Mouse (Mus musculus): ENCODE data around the gene Trim30d. TPM values are rescaled to one million over a fixed set of nuclear protein-coding genes. Genes with fewer than 3 reads are reported as not detected.

The Trim30d gene
- polyA plus RNA-seq, 1 experiment from 2014 or later, result 0.31 TPM

Other genes starting within 250 kb of the Trim30d start
- 0.09 and 0.14 TPM in 2 replicates for gene Trim5, start 219.8 kb downstream of the Trim30d start, polyA plus RNA-seq (2014; fragmentation: Nextera tagmentation; extraction: Ambion mirVana)
- gene Trim12a, start 192.4 kb downstream of the Trim30d start, polyA plus RNA-seq (2014; fragmentation: Nextera tagmentation; extraction: Ambion mirVana), result 2.1 and 3.2 TPM in 2 replicates
- gene Trim34b, start 178.4 kb downstream of the Trim30d start, polyA plus RNA-seq (2014; fragmentation: Nextera tagmentation; extraction: Ambion mirVana), result not detected in 2 replicates
- 0.45 and 1.0 TPM in 2 replicates for gene Trim12c, start 154.5 kb downstream of the Trim30d start, polyA plus RNA-seq (2014; fragmentation: Nextera tagmentation; extraction: Ambion mirVana)
- 0.07 and 0.11 TPM in 2 replicates for gene Trim30b, start 138.0 kb downstream of the Trim30d start, polyA plus RNA-seq (2014; fragmentation: Nextera tagmentation; extraction: Ambion mirVana)
- 0.11 and 0.32 TPM in 2 replicates for gene Trim30c, start 107.0 kb downstream of the Trim30d start, polyA plus RNA-seq (2014; fragmentation: Nextera tagmentation; extraction: Ambion mirVana)
- 0.74 and 0.81 TPM in 2 replicates for gene Trim30a, start 42.7 kb downstream of the Trim30d start, polyA plus RNA-seq (2014; fragmentation: Nextera tagmentation; extraction: Ambion mirVana)
- gene Olfr651, start 42.3 kb upstream of the Trim30d start, polyA plus RNA-seq (2014; fragmentation: Nextera tagmentation; extraction: Ambion mirVana), result not detected in 2 replicates
- not detected in 2 replicates for gene Olfr652, start 53.1 kb upstream of the Trim30d start, polyA plus RNA-seq (2014; fragmentation: Nextera tagmentation; extraction: Ambion mirVana)
- not detected in 2 replicates for gene Olfr653, start 69.5 kb upstream of the Trim30d start, polyA plus RNA-seq (2014; fragmentation: Nextera tagmentation; extraction: Ambion mirVana)
- not detected in 2 replicates for gene Olfr654, start 79.2 kb upstream of the Trim30d start, polyA plus RNA-seq (2014; fragmentation: Nextera tagmentation; extraction: Ambion mirVana)
- not detected in 2 replicates for gene Olfr655, start 93.9 kb upstream of the Trim30d start, polyA plus RNA-seq (2014; fragmentation: Nextera tagmentation; extraction: Ambion mirVana)
- gene Olfr656, start 106.1 kb upstream of the Trim30d start, polyA plus RNA-seq (2014; fragmentation: Nextera tagmentation; extraction: Ambion mirVana), result not detected in 2 replicates
- gene Olfr657, start 116.9 kb upstream of the Trim30d start, polyA plus RNA-seq (2014; fragmentation: Nextera tagmentation; extraction: Ambion mirVana), result not detected in 2 replicates
- not detected in 2 replicates for gene Olfr658, start 139.5 kb upstream of the Trim30d start, polyA plus RNA-seq (2014; fragmentation: Nextera tagmentation; extraction: Ambion mirVana)
- gene Olfr659, start 158.9 kb upstream of the Trim30d start, polyA plus RNA-seq (2014; fragmentation: Nextera tagmentation; extraction: Ambion mirVana), result not detected in 2 replicates
- not detected in 2 replicates for gene Olfr661, start 178.7 kb upstream of the Trim30d start, polyA plus RNA-seq (2014; fragmentation: Nextera tagmentation; extraction: Ambion mirVana)

Measured in hindbrain, embryonic 11.5 days (tissue).